Mouse (Mus musculus): Measurements from ENCODE around the gene 4933402J07Rik. TPM values are rescaled to one million over a fixed set of nuclear protein-coding genes. Genes with fewer than 3 reads are reported as not detected.

Gene 4933402J07Rik
- polyA plus RNA-seq, 2 experiments = not detected

DNA sequence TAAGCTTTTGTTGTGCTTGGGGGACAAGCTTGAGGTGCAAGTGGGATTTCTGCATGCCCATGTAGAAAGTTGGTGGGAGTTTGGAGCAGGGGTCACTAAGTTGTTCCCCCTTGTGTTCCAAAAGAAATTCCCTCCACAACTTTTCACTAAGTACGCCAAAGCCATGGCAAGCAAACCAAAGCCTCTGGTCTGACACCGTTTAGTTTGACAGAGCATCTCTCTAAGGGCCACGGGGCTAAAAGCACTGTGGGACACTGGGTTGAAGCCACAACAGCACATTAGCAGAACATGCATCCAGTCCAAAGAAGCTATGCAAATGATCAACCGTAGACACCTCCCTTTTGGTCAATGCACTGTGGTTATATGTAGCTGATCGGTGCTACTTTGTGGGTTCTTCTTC is 5.5 kb downstream of the 4933402J07Rik start:
- Histone ChIP-seq H3K27me3 (ENCODE audit: control insufficient read depth, insufficient read depth, low read length) (no peaks in the 10 kb centered on the region), H3K9ac (ENCODE audit: low read depth, low read length, severe bottlenecking) (no peak overlapping the region), H3K36me3 (ENCODE audit: control insufficient read depth, insufficient read depth, low read length) (no peaks in the 10 kb centered on the region), H3K27ac (replicated peaks; ENCODE audit: low read depth, low read length) (no peak overlapping the region), H3K4me2 (replicated peaks; ENCODE audit: low read depth, low read length, severe bottlenecking) (0 out of 2 replicates have a peak overlapping the region, but pooled peaks have one; percentile 53), H3K4me3 (replicated peaks; ENCODE audit: low read length) (no peak overlapping the region), H3K4me1 (ENCODE audit: control insufficient read depth, insufficient read depth, low read length) (peaks cover 10% of the 10 kb centered on the region), H3K9me3 (ENCODE audit: control insufficient read depth, low read length) (no peaks in the 10 kb centered on the region)
- DNase-seq (ENCODE audit: low spot score) = no peak
- ATAC-seq (ENCODE audit: low FRiP score, low read depth) = no peak
- WGBS = 79% methylated on average over 5 of the region's 5 CpGs
- no peak for TF ChIP-seq POLR2A (IDR thresholded peaks at IDR 0.05; ENCODE audit: borderline replicate concordance, extremely low read depth, insufficient read depth, insufficient read length)

DNA sequence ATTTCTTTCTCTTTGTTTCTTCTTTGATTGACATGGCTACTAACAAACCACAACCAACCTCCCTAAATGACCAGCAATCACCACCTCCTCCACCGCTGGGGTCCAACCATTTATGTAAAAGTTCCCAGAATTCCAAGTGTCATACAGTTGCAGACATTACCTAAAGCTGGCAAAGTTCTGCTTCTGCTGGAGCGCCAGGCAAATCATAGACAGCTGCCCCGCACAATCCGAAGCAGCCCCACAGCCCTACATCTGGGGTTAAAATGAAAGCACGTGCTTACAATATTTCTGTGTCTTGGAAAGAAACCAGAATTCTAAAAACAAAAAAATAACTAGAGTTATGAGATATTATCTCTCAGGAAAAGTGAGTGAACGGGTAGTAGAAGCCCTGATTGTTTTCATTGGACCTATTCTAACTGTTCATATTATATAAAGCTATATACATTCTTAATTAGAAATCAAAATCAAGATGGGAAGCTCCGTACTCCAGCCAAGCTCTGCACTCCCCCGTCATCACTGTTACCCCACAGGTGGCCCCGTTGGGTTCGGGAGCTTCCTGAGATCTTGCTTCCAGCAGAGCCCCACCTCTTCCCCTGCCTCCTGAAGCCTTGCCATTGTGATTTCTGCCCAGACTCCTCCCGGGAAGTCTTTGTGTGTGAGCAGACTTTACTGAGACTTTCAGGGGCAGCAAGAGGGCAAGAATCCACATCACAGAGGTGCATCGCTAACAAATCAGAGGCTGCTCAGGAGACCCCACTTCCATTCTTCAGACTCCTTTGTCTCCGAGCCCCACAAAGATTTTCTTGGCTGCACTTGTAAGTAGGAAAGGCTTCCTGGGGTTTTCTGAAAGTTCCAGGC is 6.3 kb downstream of the 4933402J07Rik start:
- Histone ChIP-seq H3K4me3 (replicated peaks; ENCODE audit: low read length) (peak overlapping the region; percentile 31), H3K4me1 (ENCODE audit: control insufficient read depth, insufficient read depth, low read length) (peaks cover 10% of the 10 kb centered on the region), H3K9me3 (ENCODE audit: control insufficient read depth, low read length) (no peaks in the 10 kb centered on the region), H3K36me3 (ENCODE audit: control insufficient read depth, insufficient read depth, low read length) (no peaks in the 10 kb centered on the region), H3K4me2 (replicated peaks; ENCODE audit: low read depth, low read length, severe bottlenecking) (peak overlapping the region; percentile 53), H3K9ac (ENCODE audit: low read depth, low read length, severe bottlenecking) (peak overlapping the region; percentile 56), H3K27me3 (ENCODE audit: control insufficient read depth, insufficient read depth, low read length) (no peaks in the 10 kb centered on the region), H3K27ac (replicated peaks; ENCODE audit: low read depth, low read length) (peak overlapping the region; percentile 67)
- 19% methylated on average over 13 of the region's 13 CpGs for WGBS
- peak; percentile 49 for DNase-seq (ENCODE audit: low spot score)
- peak; percentile 67; the same call in 1 of the 2 replicates for ATAC-seq (ENCODE audit: low FRiP score, low read depth)
- TF ChIP-seq POLR2A (IDR thresholded peaks at IDR 0.05; ENCODE audit: borderline replicate concordance, extremely low read depth, insufficient read depth, insufficient read length) = no peak

- peak; percentile 39; the same call in 1 of the 2 replicates for ATAC-seq (ENCODE audit: low FRiP score, low read depth)
- 6% methylated on average over 8 of the region's 8 CpGs for WGBS
- Histone ChIP-seq H3K36me3 (ENCODE audit: control insufficient read depth, insufficient read depth, low read length) (no peaks in the 10 kb centered on the region), H3K4me1 (ENCODE audit: control insufficient read depth, insufficient read depth, low read length) (peaks cover 10% of the 10 kb centered on the region), H3K27ac (replicated peaks; ENCODE audit: low read depth, low read length) (peak overlapping the region; percentile 67), H3K4me2 (replicated peaks; ENCODE audit: low read depth, low read length, severe bottlenecking) (peak overlapping the region; percentile 53), H3K4me3 (replicated peaks; ENCODE audit: low read length) (peak overlapping the region; percentile 31), H3K9ac (ENCODE audit: low read depth, low read length, severe bottlenecking) (peak overlapping the region; percentile 56), H3K9me3 (ENCODE audit: control insufficient read depth, low read length) (no peaks in the 10 kb centered on the region), H3K27me3 (ENCODE audit: control insufficient read depth, insufficient read depth, low read length) (no peaks in the 10 kb centered on the region)
- DNase-seq (ENCODE audit: low spot score) = peak; percentile 9
- TF ChIP-seq POLR2A (IDR thresholded peaks at IDR 0.05; ENCODE audit: borderline replicate concordance, extremely low read depth, insufficient read depth, insufficient read length) = no peak
Measured at GRCm38 (mm10) chr8:87570564-87570855, 6.9 kb downstream of the 4933402J07Rik start.

GRCm38 (mm10) chr8:87570880-87571279 is 7.2 kb downstream of the 4933402J07Rik start:
- WGBS = 3% methylated on average over 7 of the region's 7 CpGs
- Histone ChIP-seq H3K27me3 (ENCODE audit: control insufficient read depth, insufficient read depth, low read length) (no peaks in the 10 kb centered on the region), H3K9me3 (ENCODE audit: control insufficient read depth, low read length) (no peaks in the 10 kb centered on the region), H3K9ac (ENCODE audit: low read depth, low read length, severe bottlenecking) (peak overlapping the region; percentile 56), H3K4me2 (replicated peaks; ENCODE audit: low read depth, low read length, severe bottlenecking) (peak overlapping the region; percentile 53), H3K36me3 (ENCODE audit: control insufficient read depth, insufficient read depth, low read length) (no peaks in the 10 kb centered on the region), H3K4me1 (ENCODE audit: control insufficient read depth, insufficient read depth, low read length) (peaks cover 10% of the 10 kb centered on the region), H3K27ac (replicated peaks; ENCODE audit: low read depth, low read length) (no peak overlapping the region), H3K4me3 (replicated peaks; ENCODE audit: low read length) (peak overlapping the region; percentile 31)
- ATAC-seq (ENCODE audit: low FRiP score, low read depth) = no peak
- no peak for TF ChIP-seq POLR2A (IDR thresholded peaks at IDR 0.05; ENCODE audit: borderline replicate concordance, extremely low read depth, insufficient read depth, insufficient read length)
- no peak for DNase-seq (ENCODE audit: low spot score)

- no peak overlapping the region for H3K9ac ChIP-seq (ENCODE audit: low read depth, low read length, severe bottlenecking)
- no peak overlapping the region for H3K4me2 ChIP-seq (replicated peaks; ENCODE audit: low read depth, low read length, severe bottlenecking)
- peak; percentile 52 for DNase-seq (ENCODE audit: low spot score)
- H3K27ac ChIP-seq (replicated peaks; ENCODE audit: low read depth, low read length) = no peak overlapping the region
- TF ChIP-seq POLR2A (IDR thresholded peaks at IDR 0.05; ENCODE audit: borderline replicate concordance, extremely low read depth, insufficient read depth, insufficient read length) = no peak
- H3K4me1 ChIP-seq (ENCODE audit: control insufficient read depth, insufficient read depth, low read length) = no peaks in the 10 kb centered on the region
- H3K36me3 ChIP-seq (ENCODE audit: control insufficient read depth, insufficient read depth, low read length) = no peaks in the 10 kb centered on the region
- 0% methylated on average over 2 of the region's 2 CpGs for WGBS
- ATAC-seq (ENCODE audit: low FRiP score, low read depth) = peak; percentile 82
- no peak overlapping the region for H3K4me3 ChIP-seq (replicated peaks; ENCODE audit: low read length)
- H3K9me3 ChIP-seq (ENCODE audit: control insufficient read depth, low read length) = no peaks in the 10 kb centered on the region
- no peaks in the 10 kb centered on the region for H3K27me3 ChIP-seq (ENCODE audit: control insufficient read depth, insufficient read depth, low read length)
Measured at GRCm38 (mm10) chr8:87594272-87594671, 30.6 kb downstream of the 4933402J07Rik start.

Measured in limb, embryonic 14.5 days (tissue).